Mouse (Mus musculus) cerebellum, postnatal 10 days (tissue): Measurements from ENCODE around the gene Lrmda.

Experiments
- DNase-seq, 2 experiments: peaks; one replicate each; pipeline ENCODE4 v3.0.0; 2021; ENCODE audit warnings: mixed read lengths in 2 of 2

The Lrmda gene

GRCm38 (mm10) chr14:22259376-22260032 is 240.0 kb downstream of the Lrmda start:
- DNase-seq: peak; percentile 13 to 29

GRCm38 (mm10) chr14:22260033-22260419 is 240.5 kb downstream of the Lrmda start:
- no peak for DNase-seq

GRCm38 (mm10) chr14:22265229-22265905 is 245.9 kb downstream of the Lrmda start:
- DNase-seq: peak in 1 of 2 experiments; percentile 13

DNA sequence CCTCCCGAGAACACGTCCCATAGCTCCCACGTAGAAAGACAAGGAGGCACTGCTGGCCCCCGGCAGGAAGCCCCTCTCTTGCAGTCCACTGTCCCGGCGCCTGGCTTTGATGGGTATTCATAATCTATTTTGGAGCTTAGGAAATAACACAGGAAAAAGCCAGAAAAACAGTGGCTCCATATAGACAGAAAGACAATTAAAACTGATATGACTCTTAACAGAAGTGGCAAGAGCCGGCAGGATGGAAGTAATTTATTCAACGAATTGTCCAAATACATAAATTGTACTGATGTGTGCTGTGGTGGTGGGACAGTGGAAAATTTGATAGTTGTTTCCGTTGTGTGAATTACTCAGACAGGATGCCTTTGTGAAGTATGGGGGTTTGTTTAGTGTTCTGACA is 250.3 kb downstream of the Lrmda start:
- DNase-seq: no peak

GRCm38 (mm10) chr14:22278053-22278452 is 258.5 kb downstream of the Lrmda start:
- DNase-seq: no peak

- no peak for DNase-seq
Observed at GRCm38 (mm10) chr14:22279591-22279990, 260.1 kb downstream of the Lrmda start.

DNA sequence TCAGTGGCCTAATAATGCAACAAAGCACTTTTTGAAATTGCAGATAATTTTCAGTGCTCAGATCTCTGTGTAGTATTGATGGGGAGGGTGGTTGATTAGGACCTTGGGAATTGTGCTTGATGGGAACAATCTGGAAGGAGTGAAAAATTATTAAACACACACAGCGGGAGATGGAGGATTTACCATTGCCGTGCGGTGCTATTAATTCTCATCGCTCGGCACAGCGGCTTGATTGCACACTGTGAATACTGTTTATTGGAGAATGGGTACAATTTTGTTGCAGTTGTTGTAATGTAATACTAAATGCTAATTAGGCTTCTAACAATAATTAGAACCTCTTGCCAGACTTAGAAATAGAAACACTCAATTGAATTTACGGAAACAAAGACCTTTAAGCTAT is 262.1 kb downstream of the Lrmda start:
- no peak for DNase-seq

- DNase-seq: no peak
Observed at GRCm38 (mm10) chr14:22282847-22283246, 263.3 kb downstream of the Lrmda start.

- peak in 1 of 2 experiments; percentile 16 for DNase-seq
Observed at GRCm38 (mm10) chr14:22283722-22284121, 264.2 kb downstream of the Lrmda start.

GRCm38 (mm10) chr14:22284823-22285517 is 265.5 kb downstream of the Lrmda start:
- DNase-seq: no peak

DNA sequence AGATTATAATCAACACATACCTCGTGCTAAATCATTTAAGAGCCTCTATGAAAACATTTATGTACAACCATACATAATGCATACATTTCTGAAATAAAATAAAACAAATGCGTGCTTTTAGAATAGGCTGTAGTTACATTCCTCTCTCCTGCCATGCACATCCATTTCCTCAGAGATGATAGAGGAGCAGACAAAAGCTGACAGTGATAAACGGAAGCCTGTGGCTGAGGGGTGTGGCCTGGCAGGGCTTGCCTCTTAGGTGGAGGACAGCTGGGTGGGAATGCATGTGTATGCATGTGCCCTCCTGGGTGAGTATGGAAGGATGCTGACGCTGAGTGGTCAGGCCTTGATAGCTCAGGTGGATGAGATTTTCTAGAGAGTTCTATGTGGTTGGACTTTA is 266.3 kb downstream of the Lrmda start:
- DNase-seq: no peak

DNA sequence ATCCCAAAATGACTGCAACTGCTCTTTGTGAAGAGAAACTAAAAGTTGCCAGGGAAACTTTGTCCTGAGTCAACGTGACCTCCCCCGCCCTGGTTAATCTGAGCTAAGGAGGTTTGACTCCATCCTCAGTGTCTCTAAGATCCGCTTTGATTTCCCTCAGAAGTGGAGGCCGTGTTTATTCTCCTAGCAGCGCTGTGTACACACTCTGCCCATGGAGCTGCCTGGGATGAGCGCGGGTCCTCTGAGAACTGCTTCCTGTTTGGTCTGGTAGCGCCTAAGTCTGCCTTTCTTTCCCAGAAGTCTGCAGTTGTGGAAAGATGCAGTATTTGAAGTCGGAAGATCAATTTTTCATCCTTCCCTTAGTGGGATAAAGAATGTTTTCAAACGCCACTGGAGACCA is 268.7 kb downstream of the Lrmda start:
- no peak for DNase-seq

GRCm38 (mm10) chr14:22289380-22289922 is 269.9 kb downstream of the Lrmda start:
- DNase-seq: no peak

DNA sequence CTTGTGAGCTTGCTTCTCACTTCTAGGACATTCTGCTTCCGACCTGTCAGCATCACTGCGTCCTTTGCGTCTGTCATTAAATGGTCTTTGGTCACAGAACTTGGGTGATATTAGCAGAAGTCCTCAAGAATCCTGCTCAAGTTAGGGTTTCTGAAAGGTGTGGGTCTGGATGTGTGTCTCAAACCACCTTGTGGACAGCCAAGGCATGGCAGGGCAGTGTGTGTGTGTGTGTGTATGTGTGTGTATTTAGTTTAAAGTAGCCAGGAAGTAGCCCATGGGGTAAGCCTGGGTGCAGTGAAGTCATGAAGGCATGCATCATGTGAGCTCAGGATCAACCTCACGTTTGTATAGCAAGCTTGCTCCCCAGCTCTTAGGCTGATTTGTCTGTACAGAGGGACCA is 274.9 kb downstream of the Lrmda start:
- DNase-seq: no peak

DNA sequence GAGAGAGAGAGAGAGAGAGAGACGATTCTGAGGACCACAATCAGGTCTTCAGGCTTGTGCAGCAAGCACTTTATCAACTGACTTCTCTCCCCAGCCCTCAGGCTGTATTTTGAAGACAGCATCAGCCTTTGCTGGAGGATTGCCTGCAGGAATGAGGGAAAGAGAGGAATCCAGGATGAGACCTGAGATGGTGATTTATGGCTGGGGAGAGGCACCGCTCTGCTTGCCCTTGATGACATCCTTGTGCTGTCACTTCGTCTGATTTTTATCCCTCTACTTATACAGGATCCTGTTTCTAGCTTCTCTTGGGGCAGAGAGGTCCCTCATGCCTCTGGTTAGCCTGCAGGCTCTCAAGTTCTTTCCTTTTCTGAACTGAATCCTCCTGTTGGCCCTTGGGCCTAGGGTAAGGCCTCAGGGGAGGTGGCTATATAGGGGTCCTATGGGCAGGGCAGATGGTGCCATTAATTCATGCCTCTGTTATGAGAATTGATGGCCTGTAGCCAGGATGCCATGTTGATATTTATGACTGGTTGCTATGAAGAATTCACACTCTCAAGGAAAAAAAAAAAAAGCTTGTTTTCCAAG is 277.2 kb downstream of the Lrmda start:
- no peak for DNase-seq

- DNase-seq: no peak
Observed at GRCm38 (mm10) chr14:22306759-22307158, 287.2 kb downstream of the Lrmda start.

GRCm38 (mm10) chr14:22308059-22308458 is 288.5 kb downstream of the Lrmda start:
- no peak for DNase-seq

GRCm38 (mm10) chr14:22323058-22323457 is 303.5 kb downstream of the Lrmda start:
- DNase-seq: no peak

DNA sequence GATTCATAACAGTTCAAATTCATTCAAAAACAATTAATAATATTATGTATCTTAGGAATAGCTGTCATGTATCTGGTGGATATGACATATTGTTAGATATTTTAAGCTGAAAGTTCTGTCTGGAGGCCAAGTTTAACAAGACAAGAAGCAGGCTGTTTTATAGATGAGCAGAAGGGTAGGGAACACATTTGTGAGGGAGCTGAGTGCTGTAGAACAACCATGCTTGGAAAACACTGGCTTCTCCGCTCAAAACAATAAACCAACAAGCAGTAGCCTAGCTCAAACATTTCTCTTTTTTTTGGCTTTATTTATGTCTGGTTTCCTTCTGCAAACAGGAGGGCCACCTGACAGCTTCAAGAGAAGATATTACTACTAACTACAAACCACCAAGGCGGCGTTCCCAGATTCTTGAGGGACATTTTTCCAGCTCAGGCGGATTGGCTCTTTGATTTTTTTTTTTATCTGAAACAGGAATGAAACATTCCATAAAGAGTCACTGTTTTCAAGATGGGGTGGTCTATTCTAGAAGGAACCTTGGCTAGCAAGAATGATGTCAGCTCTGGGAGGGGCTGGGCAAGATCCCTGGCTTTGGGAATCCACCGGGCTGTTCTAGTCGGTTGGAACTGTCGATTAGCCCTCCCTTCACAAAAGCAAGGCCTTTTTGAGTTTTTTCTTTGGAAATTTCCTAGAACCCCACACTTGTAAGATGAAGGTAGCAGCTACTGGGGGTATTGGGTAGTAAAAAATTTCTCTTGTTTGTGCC is 304.2 kb downstream of the Lrmda start:
- no peak for DNase-seq

GRCm38 (mm10) chr14:22326218-22326964 is 306.9 kb downstream of the Lrmda start:
- DNase-seq: peak in 1 of 2 experiments; percentile 7

DNA sequence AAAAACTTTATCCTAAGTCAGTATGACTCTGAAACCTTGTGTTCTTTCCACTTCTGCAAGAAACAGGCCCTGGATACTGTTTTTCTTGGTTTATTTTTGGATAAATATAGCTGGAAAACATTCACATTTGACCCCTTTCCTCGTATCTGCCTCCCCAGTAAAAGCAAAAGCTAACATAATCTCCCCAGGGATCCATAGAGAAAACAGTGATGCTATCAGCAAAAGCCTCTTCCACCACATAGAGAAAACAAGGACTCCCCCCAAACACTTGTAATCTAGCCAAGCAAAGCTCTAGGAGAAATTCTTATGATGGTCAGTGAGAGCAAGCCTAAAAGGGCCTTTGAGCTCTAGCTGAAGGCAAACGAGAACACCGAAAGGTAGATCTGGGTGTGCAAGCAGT is 309.7 kb downstream of the Lrmda start:
- DNase-seq: no peak
